Mouse (Mus musculus): ENCODE results near the gene Tank. TPM values are rescaled to one million over a fixed set of nuclear protein-coding genes. Genes with fewer than 3 reads are reported as not detected.

Tank gene
- polyA plus RNA-seq, 1 experiment from 2014 or later = 26.9 TPM

DNA sequence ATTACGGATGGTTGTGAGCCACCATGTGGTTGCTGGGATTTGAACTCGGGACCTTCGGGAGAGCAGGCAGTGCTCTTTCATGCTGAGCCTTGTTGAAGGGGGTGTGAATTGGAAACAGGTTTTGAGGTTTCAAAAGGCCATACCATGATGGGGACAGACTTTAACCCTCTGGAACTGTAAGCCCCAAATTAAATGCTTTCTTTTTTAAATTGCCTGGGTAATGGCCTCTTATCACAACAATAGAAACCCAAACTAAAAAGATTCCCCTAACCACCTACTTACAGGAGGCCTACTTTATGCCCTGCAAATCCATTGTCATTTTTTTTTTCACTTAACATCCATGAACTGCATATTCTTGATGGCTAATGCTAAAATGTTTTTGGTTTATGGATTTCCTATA lies 96.2 kb downstream of the Tank start:
- Histone ChIP-seq H3K4me1 (no peaks in the 10 kb centered on the region), H3K27me3 (ENCODE audit: poor library complexity, severe bottlenecking) (no peaks in the 10 kb centered on the region), H3K4me3 (no peak overlapping the region), H3K27ac (no peak overlapping the region), H3K36me3 (replicated peaks) (no peaks in the 10 kb centered on the region), H3K9me3 (no peaks in the 10 kb centered on the region)
- 87% methylated on average over 3 of the region's 3 CpGs for WGBS
- DNase-seq (ENCODE audit: extremely low spot score, low spot score) = no peak

DNA sequence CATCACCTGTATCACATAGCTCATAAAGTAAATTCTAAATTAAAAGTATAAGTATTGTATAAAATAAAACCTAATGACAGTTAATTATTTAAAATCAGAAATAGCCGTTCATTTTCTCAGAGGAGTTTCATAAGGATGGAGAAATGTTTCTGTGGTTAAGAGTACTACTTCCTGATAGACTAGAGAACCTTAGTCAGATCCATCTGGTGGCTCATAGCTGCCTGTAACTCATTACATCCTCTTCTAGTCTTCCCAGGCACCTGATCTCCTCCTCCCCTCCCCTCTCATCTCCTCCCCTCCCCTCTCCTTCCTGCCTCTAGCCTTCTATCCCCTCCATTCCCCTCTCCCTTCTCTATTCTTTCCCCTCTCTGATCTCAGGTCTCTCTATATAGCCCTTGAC lies 103.2 kb downstream of the Tank start:
- no peak for DNase-seq (ENCODE audit: extremely low spot score, low spot score)
- Histone ChIP-seq H3K27me3 (ENCODE audit: poor library complexity, severe bottlenecking) (no peaks in the 10 kb centered on the region), H3K4me3 (no peak overlapping the region), H3K4me1 (no peaks in the 10 kb centered on the region), H3K36me3 (replicated peaks) (no peaks in the 10 kb centered on the region), H3K27ac (no peak overlapping the region), H3K9me3 (no peaks in the 10 kb centered on the region)
- 96% methylated on average over 1 of the region's 1 CpGs for WGBS

DNA sequence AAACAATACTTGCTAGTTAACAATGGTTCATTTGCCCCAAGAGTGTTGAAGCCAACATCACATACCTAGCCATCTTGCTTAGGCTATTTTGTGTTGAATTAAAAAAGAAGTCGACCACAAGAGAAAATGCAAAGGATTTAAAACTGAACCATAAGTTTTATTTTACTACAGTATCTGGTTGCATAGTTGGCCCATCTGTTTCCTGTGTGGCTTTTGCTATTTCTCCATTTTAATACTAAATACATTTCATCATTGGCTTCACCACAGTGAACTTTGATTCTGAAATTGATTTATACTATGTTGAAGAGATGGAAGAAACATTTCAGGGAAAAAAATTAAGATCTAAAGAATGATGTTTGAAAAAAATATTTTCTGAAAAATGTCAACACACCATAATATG lies 108.1 kb downstream of the Tank start:
- Histone ChIP-seq H3K4me1 (no peaks in the 10 kb centered on the region), H3K27ac (no peak overlapping the region), H3K36me3 (replicated peaks) (no peaks in the 10 kb centered on the region), H3K9me3 (no peaks in the 10 kb centered on the region), H3K27me3 (ENCODE audit: poor library complexity, severe bottlenecking) (no peaks in the 10 kb centered on the region), H3K4me3 (no peak overlapping the region)
- WGBS = 82% methylated on average over 1 of the region's 1 CpGs
- no peak for DNase-seq (ENCODE audit: extremely low spot score, low spot score)

DNA sequence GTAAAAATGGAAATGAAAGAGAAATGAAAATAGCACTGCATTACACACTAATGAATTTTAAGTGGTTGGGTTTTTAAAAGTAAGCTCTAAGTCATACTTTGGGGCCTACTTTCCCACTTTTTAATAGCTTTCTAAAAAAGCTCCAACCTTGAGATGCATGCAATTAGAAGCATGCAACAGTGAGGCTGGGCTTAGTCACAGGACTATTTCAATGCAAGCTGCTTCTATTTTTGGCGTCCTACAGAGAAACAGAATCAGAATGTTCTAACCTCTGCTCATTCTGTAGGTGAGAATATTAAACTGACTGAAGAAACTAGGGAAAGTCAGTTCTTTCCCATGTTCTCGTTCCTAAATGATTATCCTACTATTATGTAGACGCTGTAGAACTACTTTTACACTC lies 110.7 kb downstream of the Tank start:
- no peaks in the 10 kb centered on the region for H3K9me3 ChIP-seq
- 91% methylated on average over 3 of the region's 3 CpGs for WGBS
- H3K4me3 ChIP-seq = no peak overlapping the region
- DNase-seq (ENCODE audit: extremely low spot score, low spot score) = no peak
- H3K27me3 ChIP-seq (ENCODE audit: poor library complexity, severe bottlenecking) = no peaks in the 10 kb centered on the region
- no peak overlapping the region for H3K27ac ChIP-seq
- no peaks in the 10 kb centered on the region for H3K36me3 ChIP-seq (replicated peaks)
- H3K4me1 ChIP-seq = no peaks in the 10 kb centered on the region

Other genes starting within 250 kb of the Tank start
- gene Psmd14, start 133.1 kb downstream of the Tank start, polyA plus RNA-seq (2016; fragmentation: Nextera tagmentation; extraction: Ambion mirVana) = 287 and 291 TPM in 2 replicates
- gene Tbr1, start 224.3 kb downstream of the Tank start, polyA plus RNA-seq (2016; fragmentation: Nextera tagmentation; extraction: Ambion mirVana) = 2.4 and 5.0 TPM in 2 replicates